Mouse (Mus musculus) duodenum, adult 2 months (tissue): ENCODE measurements around the gene Sox21. TPM values are rescaled to one million over a fixed set of nuclear protein-coding genes. Genes with fewer than 3 reads are reported as not detected.

Source experiments
- polyA plus RNA-seq: library from polyadenylated mRNA; depleted of rRNA; stranded (reverse); fragments of >200 nt; gene quantifications from 2 replicates; pipeline ENCODE4 v1.2.3, GENCODE M21; 2012; ENCODE audit warnings: low replicate concordance; rRNA removed

Sox21 gene
- polyA plus RNA-seq, result 0.08 and 6.1 TPM in 2 replicates

GRCm38 (mm10) chr14:118236886-118237289, at the start of gene Sox21:
Gene Sox21 (minus strand): TSS chr14:118237030.

GRCm38 (mm10) chr14:118266660-118267059, 29.8 kb upstream of the Sox21 start, which contains the start of gene Gm9376:
Gene Gm9376 (plus strand): TSS chr14:118266960.

Other genes with a start within 250 kb of the Sox21 start
- 0.17 and 0.74 TPM in 2 replicates for gene Dct, start 184.8 kb downstream of the Sox21 start, polyA plus RNA-seq
- gene Tgds, start 104.3 kb downstream of the Sox21 start, polyA plus RNA-seq, result 2.0 and 4.5 TPM in 2 replicates
- 12.5 and 23.2 TPM in 2 replicates for gene Gpr180, start 99.9 kb downstream of the Sox21 start, polyA plus RNA-seq
- not detected in 2 replicates for gene Gm9376, start 29.9 kb upstream of the Sox21 start, polyA plus RNA-seq